Mouse (Mus musculus): ENCODE measurements at regions not wholly inside any gene's neighbourhood (a gene's known extent, or its start where the extent isn't known, plus 50 kb on each side); places are given as distances from the start of the nearest gene placed in this dataset.

- TF ChIP-seq MAZ (IDR thresholded peaks at IDR 0.05; ENCODE audit: low read depth, low read length) (no peak), SIN3A (IDR thresholded peaks at IDR 0.05; ENCODE audit: low read length) (peak; percentile 27; the same call in 1 of the 2 replicates)
Measured at GRCm38 (mm10) chr14:99713069-99713830, 414.8 kb downstream of the Klf5 start (continued).

- no peaks in the 10 kb centered on the region for H3K36me3 ChIP-seq (ENCODE audit: control insufficient read depth in 1 of 2, insufficient read depth in 2 of 2, low read length in 2 of 2)
- no peak overlapping the region for H3K9ac ChIP-seq (ENCODE audit: control insufficient read depth, low read depth, low read length, poor library complexity, severe bottlenecking)
- H3K4me3 ChIP-seq (ENCODE audit: control insufficient read depth in 1 of 2, insufficient read depth in 1 of 2, low read depth in 2 of 2, low read length in 2 of 2): no peak overlapping the region
- DNase-seq (ENCODE audit: low read depth, low spot score): no peak
- no peaks in the 10 kb centered on the region for H3K4me1 ChIP-seq (ENCODE audit: control insufficient read depth in 1 of 2, insufficient read depth in 2 of 2, low read length in 2 of 2)
- no peaks in the 10 kb centered on the region for H3K79me2 ChIP-seq (ENCODE audit: control insufficient read depth, insufficient read depth, low read length, poor library complexity)
- H3K27ac ChIP-seq (ENCODE audit: control insufficient read depth, low read depth, low read length): no peak overlapping the region
- TF ChIP-seq POLR2AphosphoS2 (IDR thresholded peaks at IDR 0.05; ENCODE audit: low read length) (no peak), EP300 (IDR thresholded peaks at IDR 0.05; ENCODE audit: low read depth in 1 of 2, low read length in 2 of 2) (no peak), POLR2A (IDR thresholded peaks at IDR 0.05; ENCODE audit: control insufficient read depth in 1 of 2, insufficient read depth in 1 of 2, low read depth in 1 of 2, low read length in 2 of 2, poor library complexity in 1 of 2) (no peak), MAX (IDR thresholded peaks at IDR 0.05; ENCODE audit: low read length) (no peak), MEF2A (IDR thresholded peaks at IDR 0.05; ENCODE audit: extremely low read depth, insufficient replicate concordance, low read depth, low read length, poor library complexity, severe bottlenecking) (no peak), MAZ (IDR thresholded peaks at IDR 0.05; ENCODE audit: low read depth, low read length) (no peak), RAD21 (IDR thresholded peaks at IDR 0.05; ENCODE audit: low read depth, low read length) (no peak), USF1 (IDR thresholded peaks at IDR 0.05; ENCODE audit: low read depth, low read length) (no peak), E2F4 (IDR thresholded peaks at IDR 0.05; ENCODE audit: borderline replicate concordance, low read depth, low read length) (no peak)
- H3K27me3 ChIP-seq (ENCODE audit: control insufficient read depth in 1 of 2, insufficient read depth in 2 of 2, low read length in 2 of 2): no peaks in the 10 kb centered on the region
- no peaks in the 10 kb centered on the region for H3K9me3 ChIP-seq (replicated peaks; ENCODE audit: insufficient read depth, low read length)
Measured at GRCm38 (mm10) chr14:99733474-99734199, 435.1 kb downstream of the Klf5 start.

- Histone ChIP-seq H3K4me1 (ENCODE audit: control insufficient read depth in 1 of 2, insufficient read depth in 2 of 2, low read length in 2 of 2) (no peaks in the 10 kb centered on the region), H3K9me3 (replicated peaks; ENCODE audit: insufficient read depth, low read length) (no peaks in the 10 kb centered on the region), H3K27ac (ENCODE audit: control insufficient read depth, low read depth, low read length) (no peak overlapping the region), H3K79me2 (ENCODE audit: control insufficient read depth, insufficient read depth, low read length, poor library complexity) (no peaks in the 10 kb centered on the region), H3K27me3 (ENCODE audit: control insufficient read depth in 1 of 2, insufficient read depth in 2 of 2, low read length in 2 of 2) (no peaks in the 10 kb centered on the region), H3K36me3 (ENCODE audit: control insufficient read depth in 1 of 2, insufficient read depth in 2 of 2, low read length in 2 of 2) (no peaks in the 10 kb centered on the region), H3K9ac (ENCODE audit: control insufficient read depth, low read depth, low read length, poor library complexity, severe bottlenecking) (no peak overlapping the region), H3K4me3 (ENCODE audit: control insufficient read depth in 1 of 2, insufficient read depth in 1 of 2, low read depth in 2 of 2, low read length in 2 of 2) (no peak overlapping the region)
- TF ChIP-seq CHD2 (IDR thresholded peaks at IDR 0.05; ENCODE audit: low read length) (no peak), ZC3H11A (IDR thresholded peaks at IDR 0.05; ENCODE audit: low read depth, low read length) (no peak), MEF2A (IDR thresholded peaks at IDR 0.05; ENCODE audit: extremely low read depth, insufficient replicate concordance, low read depth, low read length, poor library complexity, severe bottlenecking) (no peak), ZKSCAN1 (IDR thresholded peaks at IDR 0.05; ENCODE audit: low read depth, low read length) (no peak), GABPA (IDR thresholded peaks at IDR 0.05; ENCODE audit: low read depth, low read length) (no peak), MAFK (IDR thresholded peaks at IDR 0.05; ENCODE audit: borderline replicate concordance, low read depth, low read length) (no peak), POLR2AphosphoS2 (IDR thresholded peaks at IDR 0.05; ENCODE audit: low read length) (no peak), POLR2AphosphoS5 (IDR thresholded peaks at IDR 0.05; ENCODE audit: borderline replicate concordance, low read depth, low read length) (no peak), MXI1 (IDR thresholded peaks at IDR 0.05; ENCODE audit: low read depth, low read length) (no peak)
- no peak for DNase-seq (ENCODE audit: low read depth, low spot score)
Measured at GRCm38 (mm10) chr14:99734200-99734567, 435.7 kb downstream of the Klf5 start.
